Mouse (Mus musculus) erythroblast, adult 5-6 weeks (primary cell): ENCODE results near the gene Zfp846. TPM values are rescaled to one million over a fixed set of nuclear protein-coding genes. Genes with fewer than 3 reads are reported as not detected.
"Not testable (repeated sequence)": the region's sequence is repeated elsewhere in the genome, so short reads cannot be mapped to it uniquely, and the experiment has no call there.

Source experiments
- ATAC-seq: replicated peaks from 2 replicates; pipeline ENCODE4 v1.8.0; 2016; ENCODE audit warnings: moderate number of reproducible peaks, mild to moderate bottlenecking, moderate TSS enrichment, inconsistent platforms; ENCODE audit not compliant: poor library complexity, low FRiP score, severe bottlenecking
- total RNA-seq, 2 experiments: library from RNA; stranded (forward) in 1 of 2; stranded (reverse) in 1 of 2; fragments of 150-400 nt in 1 of 2; fragments of 200-764, 138-1000 nt in 1 of 2; gene quantifications; 2 replicates each; pipeline versions ENCODE4 v1.2.3 to v1.2.4; 2015 to 2017; ENCODE audit warnings: low replicate concordance in 2 of 2

Gene Zfp846
- total RNA-seq (2015; ENCODE audit: low replicate concordance) (1.7 and 4.2 TPM in 2 replicates), total RNA-seq (2017; ENCODE audit: low replicate concordance) (0.09 and 0.70 TPM in 2 replicates)

DNA sequence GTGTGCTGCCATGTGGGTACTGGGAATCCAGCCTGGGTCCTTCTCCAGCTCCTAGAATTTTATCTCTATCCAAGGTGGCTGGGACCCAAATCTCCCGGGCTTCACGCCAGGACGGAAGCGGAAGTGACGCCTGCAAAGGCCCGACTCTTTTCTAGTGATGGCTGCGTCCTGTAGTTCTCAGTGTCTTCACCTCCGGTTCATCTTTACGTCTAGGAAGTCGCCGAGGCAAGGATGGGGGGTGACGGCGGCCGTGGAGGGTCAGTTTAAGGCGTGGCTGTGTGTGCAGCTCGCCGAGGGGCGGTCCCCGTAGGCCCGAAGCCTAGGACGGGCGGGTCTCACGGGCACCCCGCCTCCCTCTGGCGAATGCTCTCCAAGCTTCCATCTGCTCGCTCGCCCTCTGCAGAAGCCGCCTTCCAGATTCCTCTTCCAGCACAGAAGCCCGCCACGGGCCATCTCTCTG, at the start of gene Zfp846:
Zfp846 (plus strand) TSS at position 117 of the 460 bp plus-strand sequence.
- ATAC-seq, result peak; percentile 85

DNA sequence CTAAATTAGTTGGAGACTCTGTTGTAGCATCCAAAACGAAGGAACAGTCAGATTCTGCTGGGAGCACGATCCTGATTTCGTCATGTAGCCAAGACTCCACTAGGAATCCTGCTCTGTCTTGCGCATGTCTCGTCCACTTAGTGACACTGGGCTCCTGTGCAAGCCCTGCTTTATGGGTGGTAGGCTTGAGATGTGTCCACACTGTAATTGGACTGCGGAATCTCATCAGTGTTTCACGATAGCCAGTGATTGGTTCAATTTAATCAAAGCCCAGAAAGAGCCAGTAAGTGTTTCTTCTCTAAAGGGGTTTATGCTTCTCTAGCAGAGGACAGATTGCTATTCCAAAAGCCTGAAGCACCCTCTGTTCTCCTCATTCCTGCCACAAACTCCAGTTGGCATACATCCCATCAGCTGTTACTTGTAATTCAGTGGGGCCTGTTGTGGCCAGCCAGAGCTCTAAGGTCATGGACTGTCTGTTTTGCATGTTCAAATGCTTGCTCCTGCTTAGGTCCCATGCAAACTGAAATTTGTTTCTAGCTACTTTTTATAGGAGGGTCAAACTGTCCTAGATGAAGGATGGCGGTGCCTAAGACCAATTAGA, 46.7 kb upstream of the Zfp846 start:
- ATAC-seq, result no peak

DNA sequence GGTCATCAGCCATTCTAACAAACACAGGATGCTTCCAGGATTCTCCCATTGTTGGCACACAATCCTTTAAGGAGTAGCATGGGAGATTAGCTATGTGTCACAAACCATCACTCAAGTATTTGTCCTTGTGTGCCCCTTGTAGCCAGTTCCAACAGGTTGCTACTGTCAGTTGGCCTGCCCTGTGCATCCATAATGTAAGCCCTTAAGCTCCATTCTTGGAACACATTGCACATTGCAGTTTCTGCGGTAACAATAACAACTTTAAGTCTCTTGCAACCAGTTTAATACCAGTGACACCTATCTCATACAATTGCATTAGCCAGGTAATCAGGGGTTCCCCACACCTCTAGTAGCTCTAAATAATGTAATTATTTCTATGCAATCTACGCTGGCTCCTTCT, 44.5 kb upstream of the Zfp846 start:
- no peak for ATAC-seq

DNA sequence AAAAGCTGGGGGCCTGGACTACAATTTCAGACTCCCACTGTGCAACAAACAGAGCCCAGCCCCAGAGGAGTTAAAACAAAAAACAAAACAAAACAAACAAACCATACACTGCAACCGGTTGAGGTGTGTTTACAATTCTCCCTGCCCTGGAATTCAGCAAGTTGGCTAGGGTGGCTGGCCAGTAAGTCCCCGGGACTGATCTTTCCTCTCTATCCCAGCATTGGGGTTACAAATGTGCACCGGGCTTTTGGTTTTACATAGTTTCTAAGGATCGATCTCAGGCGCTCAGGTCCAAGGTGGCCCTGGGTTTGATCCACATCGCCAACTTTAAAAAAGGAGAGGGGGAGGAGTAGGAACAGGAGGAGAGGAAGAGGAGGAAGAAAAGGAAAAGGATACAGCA, 37.6 kb upstream of the Zfp846 start:
- no peak for ATAC-seq

DNA sequence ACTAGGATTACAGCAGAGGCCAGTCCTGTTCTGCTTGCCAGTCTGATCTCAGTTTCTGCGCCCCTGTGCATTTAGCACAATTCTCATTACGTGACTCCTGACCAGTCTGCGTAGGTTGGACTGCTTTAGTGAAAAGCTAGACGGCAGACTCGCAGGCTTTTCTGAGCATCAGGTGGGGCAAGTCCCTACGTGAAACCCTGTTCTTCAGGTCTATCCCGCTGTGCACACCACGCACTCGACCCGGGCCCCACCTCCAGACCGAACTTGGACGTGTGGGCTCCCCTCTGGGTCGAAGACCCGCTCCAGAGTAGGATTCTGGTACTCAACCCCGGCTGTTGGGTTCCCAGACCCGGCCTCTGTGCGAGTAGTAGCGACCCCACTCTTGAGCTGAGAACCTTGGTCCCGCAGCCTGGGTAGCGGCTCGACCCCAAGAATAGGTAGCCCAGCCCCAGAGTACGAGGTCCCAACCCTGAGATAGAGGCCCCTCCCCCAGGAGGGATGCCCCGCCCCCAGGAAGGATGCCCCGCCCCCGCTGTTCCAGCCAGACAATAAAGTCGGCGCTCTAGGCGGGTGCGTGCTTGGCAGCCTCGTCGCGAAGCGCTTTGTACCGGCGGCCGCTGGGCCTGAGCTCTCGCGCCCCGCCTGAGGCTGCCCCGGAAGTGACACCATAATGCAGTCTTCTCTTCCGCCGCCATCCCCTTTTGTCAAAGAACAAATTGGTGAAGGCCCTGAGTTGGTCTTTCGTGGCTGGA, 36.8 kb upstream of the Zfp846 start:
- no peak; the same call in 1 of the 2 replicates for ATAC-seq

DNA sequence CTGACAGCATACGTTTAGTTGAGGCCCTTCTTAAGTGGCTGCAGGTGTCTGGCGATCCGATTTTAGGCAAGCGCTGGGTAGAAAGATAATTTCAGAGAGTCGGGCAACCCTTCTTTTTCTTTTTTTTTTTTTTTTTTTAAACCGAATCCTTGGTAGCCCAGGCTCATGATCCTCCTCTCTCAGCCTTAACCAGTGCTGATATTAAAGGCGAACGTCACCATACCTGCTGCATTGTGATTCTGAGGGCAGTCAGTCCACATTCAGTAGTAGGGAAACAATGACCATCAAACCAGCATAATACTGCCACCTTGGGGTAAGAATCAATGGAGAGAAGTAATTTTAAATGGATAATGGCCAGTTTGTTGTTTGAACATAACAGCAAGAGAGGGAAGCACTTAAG, 35.9 kb upstream of the Zfp846 start:
- ATAC-seq, result no peak

DNA sequence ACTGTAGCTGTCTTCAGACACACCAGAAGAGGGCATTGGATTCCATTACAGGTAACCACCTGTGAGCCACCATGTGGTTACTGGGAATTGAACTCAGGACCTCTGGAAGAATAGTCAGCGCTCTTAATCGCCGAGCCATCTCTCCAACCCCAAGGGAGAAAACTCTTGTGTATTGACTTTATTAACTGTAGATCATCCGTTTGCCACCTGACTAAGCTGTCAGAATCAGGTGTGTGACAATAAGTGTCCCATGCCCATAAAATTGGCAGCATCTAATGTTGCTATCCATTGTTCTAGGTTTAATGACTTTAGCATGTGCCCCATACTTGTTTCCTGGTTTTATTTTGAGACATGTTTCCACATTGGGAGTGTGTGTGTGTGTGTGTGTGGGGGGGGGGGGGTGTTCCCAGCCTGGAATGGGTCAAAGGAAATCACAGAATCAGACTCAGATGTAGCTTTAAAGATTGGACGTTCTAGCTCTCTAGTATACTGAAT, 29.3 kb upstream of the Zfp846 start:
- ATAC-seq, result no peak

DNA sequence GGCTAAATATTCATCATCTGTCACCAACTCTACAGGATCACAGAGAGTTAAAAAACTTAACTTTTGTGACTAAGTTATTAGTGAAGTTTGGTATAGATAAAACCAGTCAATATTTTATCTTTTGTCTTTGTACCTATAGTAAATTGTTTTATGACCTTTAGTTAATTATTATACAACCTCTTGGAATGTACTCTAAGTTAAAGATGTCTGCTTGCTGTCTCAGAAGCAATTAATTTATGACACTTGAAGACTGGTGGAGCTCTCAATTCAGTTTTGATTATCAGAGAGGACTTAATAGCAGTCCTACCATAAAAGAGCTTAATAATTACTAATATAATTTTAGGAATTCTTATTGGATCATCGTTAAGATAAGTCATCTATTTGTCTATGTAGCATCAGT, 28.4 kb upstream of the Zfp846 start:
- no peak for ATAC-seq

DNA sequence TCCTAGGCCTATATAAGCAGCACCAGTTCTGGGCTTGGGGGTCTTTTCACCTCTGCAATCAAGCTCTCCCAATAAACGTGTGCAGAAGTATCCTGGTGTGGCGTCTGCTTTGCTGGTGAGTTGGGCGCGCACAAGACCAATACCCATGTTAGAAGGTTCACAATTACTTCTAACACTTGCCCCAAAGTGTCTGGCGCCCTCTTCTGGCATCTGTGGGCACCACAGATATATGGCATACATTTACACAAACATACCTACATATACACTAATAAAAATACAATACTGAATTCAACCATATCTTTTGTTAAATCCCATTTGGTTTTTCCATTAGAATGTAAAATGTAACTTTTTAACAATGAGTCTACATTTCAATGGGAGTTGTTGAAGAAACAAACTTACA, 18.9 kb upstream of the Zfp846 start:
- ATAC-seq, result no peak

DNA sequence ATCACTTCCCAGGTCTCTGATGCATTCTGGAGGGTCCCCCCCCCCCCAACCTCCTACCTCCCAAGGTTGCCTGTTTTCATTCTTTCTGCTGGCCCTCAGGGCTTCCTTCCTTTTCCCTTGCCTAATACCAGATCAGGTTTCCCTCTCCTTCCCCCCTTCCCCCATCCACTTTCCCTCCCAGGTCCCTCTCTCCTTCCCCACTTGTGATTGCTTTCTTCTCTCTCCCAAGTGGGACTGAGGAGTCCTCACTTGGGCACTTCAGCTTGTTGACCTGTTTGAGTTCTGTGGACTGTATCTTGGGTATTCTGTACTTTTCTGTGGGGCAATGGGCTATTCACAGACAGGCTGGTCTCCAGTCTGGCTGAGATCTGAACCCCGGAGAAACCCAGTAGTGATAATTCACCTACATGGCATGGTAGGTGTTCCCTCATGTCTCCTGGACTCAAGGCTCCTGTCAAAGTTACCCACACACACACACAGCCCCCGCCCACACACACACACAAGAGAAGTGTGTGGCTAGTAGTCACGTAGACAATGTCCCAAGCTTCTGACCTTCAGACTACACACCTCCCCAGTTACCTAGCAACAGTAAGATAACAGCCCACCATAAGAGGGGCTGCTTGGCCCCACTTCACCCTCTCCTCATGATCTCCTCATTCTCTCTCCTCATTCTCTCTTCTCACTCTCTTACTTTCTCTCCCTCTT, 15.6 kb upstream of the Zfp846 start:
- ATAC-seq, result not testable (repeated sequence)

DNA sequence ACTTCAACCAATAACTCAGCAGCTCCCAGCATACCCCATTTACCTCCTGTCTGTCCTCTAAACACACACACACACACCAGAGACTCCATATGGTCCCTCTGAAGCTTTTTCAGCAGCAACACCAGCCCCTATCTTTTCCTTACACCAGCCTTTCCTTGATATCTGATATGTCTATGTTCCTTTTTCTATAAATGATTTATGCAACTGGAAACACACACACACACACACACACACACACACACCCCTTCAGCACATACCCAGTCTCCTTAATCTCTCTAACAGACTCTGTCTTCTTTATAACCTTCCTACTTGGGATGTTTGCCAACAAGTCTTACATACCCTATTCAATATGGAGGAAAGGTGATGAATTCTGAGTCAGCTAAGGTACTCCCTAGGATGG, 10.0 kb upstream of the Zfp846 start:
- no peak for ATAC-seq

DNA sequence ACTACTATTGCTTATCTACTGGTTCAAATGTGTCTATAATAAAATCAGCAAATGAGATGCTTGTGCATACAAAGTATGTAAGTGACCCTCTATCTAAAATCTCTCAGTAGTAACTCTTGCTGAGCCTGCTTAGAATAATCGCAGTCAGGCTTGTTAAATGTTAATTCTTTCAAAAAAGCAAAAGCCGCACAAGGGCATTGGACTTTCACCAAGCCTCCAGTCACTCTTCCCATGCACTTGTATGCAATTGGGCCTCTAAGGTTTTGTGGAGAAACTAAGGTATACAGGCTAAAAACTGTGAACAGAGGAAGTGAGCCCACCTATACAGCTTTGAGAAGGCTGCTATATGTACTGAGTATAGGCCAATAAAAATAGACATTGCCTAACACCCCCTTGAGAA, 4.5 kb upstream of the Zfp846 start:
- ATAC-seq, result no peak

DNA sequence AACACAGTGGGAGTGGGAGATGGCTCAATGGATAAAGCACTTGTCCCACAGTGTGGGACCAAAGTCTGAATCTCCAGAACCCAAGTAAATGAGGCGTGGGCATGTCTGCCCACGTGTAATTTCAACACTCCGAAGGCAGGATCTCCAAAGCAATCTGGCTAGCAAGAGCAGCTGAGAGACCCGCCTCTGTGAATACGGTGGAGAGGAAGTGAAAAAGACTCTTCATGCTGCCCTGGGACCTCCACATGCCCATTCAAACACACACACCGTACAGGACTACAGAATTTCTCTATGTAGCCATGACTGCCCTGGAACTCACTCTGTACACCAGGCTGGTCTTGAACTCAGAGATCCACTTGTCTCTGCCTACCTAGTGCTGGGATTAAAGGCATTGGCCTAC, 20.2 kb downstream of the Zfp846 start:
- ATAC-seq, result no peak

DNA sequence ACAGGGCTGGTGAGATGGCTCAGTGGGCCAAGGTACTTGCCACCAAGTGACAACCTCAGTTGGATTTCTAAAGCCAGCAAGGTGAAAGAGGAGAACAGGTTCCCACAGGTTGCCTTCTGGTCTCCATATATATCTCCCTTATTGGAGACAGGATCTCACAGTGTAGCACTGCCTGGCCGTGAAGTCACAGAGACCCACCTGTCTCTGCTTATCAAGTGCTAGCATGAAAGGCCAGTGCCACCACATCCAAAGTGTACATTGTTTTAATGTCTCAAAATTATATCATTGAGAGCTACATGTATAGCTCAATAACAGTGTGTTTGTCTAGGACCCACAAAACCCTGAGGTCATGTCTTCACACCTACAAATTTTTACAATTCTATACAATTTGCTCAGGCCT, 25.2 kb downstream of the Zfp846 start:
- ATAC-seq, result no peak

DNA sequence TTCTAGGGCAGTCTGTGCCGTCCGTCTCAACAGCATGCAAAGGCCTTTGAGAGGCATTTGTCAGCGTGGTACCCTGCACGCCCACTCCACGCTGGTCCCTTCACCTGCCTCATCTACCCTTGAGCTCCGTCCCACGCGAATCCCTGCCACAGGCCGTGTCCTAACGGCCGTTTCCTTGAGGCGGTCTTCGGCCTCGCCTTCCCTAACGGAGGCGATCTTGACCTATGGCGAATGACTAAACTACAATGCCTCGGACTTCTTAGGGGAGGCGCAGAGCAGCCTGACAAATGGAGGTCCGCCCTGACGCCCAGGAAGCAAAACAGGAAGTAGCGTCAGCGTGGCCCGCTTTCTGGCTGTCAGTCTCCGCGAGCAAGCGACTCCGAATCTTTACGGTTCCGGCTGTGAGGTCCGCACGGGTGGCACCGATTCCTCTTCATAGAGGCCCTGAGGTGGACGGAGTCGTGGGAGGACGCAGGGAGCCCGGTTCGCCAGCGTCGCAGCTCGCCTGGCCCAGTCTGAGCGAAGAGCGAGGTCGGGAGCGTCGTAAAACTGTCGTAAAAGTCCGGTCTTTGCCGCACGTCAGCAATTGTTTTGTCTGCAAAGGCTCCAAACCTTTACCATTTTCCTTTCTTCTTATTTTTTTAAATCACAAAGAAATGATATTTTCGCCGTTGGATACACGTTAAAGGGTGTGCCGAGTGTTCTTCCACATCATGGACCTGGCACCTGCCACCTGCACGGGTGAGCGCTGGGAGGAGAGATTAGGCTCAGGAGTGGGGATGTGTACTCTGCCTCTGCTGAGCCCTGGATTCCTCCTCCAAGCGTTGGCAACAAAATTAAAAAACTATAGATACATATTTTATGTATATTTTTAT, 26.2 kb downstream of the Zfp846 start:
- ATAC-seq, result peak; percentile 97

DNA sequence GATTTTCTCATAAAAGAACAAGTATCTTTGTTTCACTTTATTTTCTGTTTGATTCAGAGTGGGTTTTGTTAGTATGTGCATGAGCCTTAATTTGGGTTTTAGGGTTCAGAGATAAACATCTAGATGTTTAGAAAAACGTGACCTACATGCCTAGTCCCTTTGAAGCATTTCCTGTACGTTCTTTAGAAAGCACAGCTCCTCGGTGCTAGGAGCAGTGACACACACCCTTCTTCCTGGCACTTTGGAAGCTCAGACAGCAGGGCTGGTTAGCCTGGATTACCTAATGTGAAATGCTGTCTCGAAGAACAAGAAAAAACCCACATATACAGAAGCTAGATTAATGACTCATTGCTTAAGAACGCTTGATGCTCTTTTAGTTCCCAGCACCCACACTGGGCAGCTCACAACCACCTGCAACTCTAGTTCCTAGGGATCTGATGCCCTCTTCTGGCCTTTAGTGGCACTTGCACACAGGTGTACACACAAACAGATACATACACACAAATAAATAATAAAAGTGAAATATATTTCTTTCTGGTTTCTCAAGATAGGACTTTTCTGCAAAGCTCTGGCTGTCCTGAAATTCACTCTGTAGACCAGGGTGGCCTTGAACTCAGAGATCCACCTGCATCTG, 28.9 kb downstream of the Zfp846 start:
- no peak for ATAC-seq

DNA sequence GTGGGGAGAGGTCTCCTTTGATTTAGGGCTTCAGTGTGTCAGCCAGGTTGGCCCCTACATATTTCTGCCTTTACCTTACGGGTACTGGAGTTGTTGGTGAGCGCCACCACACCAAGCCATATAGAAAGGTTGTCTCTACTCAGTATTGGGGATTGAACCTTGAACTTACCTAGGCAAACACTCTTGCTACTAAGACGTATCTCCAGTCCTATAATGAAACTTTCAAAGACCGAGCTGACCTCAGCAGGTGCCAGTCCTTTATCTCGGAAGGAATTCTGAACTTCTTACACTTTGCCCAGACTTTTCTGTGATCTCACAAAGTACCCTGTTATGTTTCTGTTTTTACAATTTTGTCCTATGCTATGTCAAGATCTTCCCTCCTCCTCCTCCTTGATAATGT, 30.9 kb downstream of the Zfp846 start:
- no peak for ATAC-seq

DNA sequence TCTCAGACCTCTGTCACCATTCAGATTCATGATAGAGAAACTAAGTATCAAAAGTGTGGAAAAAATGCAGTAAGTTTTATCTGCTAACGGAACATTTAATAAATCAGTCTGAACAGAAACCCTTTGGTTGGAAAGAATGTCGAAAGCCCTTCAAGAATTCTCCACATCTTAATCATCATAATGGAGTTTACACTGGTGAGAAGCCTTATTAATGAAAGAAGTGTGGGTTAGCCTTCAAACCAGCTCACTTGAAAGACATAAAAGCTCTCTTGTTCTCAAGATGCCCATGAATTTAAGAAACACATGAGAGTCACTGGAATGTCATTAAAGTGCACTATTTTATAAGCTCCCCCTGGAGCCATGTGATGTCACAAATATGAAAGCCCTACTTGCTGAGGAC, 35.6 kb downstream of the Zfp846 start:
- no peak for ATAC-seq

DNA sequence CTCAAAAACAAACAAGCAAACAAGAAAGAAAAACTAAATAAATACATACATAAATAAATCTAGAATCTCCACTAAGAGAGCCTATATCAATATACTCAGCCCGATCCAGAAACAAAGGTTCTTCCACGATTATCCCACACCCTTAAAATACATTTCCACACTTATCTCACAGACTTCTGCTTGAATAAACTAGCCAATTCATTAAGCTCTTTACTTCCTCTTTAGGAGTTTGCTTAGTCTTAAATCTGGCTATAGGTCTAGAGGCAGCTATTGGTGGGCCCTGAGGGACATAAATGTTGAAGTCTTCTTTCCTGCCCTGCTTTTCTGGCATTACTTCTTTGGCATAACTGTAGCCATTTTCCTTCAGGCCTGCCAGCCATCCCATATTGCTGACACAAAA, 50.2 kb downstream of the Zfp846 start:
- no peak for ATAC-seq
